ENCODE assay signal across 26 mouse cellular contexts in the genomic region with DNA sequence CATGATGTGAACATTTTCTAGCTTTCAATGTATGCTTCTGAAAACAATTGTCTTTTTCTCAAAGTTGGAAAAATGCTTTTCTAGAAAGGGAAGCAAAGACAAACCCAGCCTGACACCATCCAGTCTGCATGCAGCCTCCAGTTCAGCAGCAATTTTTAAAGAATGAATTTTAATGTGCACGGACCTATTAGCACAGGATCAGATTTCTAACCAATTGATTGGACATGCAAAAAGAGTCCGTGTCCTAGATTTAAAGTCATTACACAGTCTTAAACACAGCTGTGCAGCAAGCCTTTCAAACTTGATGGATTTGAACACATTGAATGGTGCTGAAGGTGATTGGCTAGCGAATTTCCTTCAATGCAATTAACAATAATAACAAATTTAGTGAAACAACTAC.
A peak's percentile ranks its signal among the peaks of the same experiment; 100 is the strongest.
DNase-seq lines count a peak whose midpoint lies in the region; ATAC-seq lines count a peak whose summit lies in the region.
"Had no signal": no experiment of that assay in that cellular context is flagged by ENCODE, and none has a peak within 500 bp of the region (broad histone marks: within the 10 kb centered on the region; RNA-seq: fewer than 3 reads in every experiment).

No protein-coding gene starts in this region.

- H3K4me1 ChIP-seq in embryonic facial prominence, embryonic 11.5 days (ENCODE audit: control insufficient read depth, insufficient read depth, low read length): no peaks in the 10 kb centered on the region
- H3K4me1 ChIP-seq in embryonic facial prominence, embryonic 10.5 days: no peaks in the 10 kb centered on the region
- H3K4me1 ChIP-seq in embryonic facial prominence, embryonic 14.5 days (ENCODE audit: control insufficient read depth, insufficient read depth, low read length): 0 out of 2 replicates have a peak, but pooled peaks cover 4% of the 10 kb centered on the region
- H3K4me1 ChIP-seq: embryonic facial prominence, embryonic 12.5 days; embryonic facial prominence, embryonic 15.5 days had no signal

- no peak overlapping the region for H3K9ac ChIP-seq in embryonic facial prominence, embryonic 11.5 days (replicated peaks; ENCODE audit: low read length)
- no peak overlapping the region for H3K9ac ChIP-seq in embryonic facial prominence, embryonic 14.5 days (ENCODE audit: low read depth, low read length)
- H3K9ac ChIP-seq: embryonic facial prominence, embryonic 12.5 days; embryonic facial prominence, embryonic 15.5 days; forebrain, embryonic 12.5 days had no signal

- peak; percentile 22 for DNase-seq in embryonic facial prominence, embryonic 11.5 days (ENCODE audit: low spot score)
- DNase-seq in embryonic facial prominence, embryonic 10.5 days (ENCODE audit: low spot score): no peak
- peak; percentile 34 for DNase-seq in embryonic facial prominence, embryonic 14.5 days (ENCODE audit: low spot score)
- peak; percentile 20 for DNase-seq in retina, postnatal 1 day
- no peak for DNase-seq in thymus, postnatal 36 days
- DNase-seq: adrenal gland, adult 8-10 months; adrenal gland, postnatal 14 days; adrenal gland, postnatal 36 days; B cell, adult 2 months; cerebellum, adult 11-12 months; cerebellum, adult 2 months; cerebellum, adult 9-10 months; cerebellum, postnatal 10 days; cerebellum, postnatal 25 days had no signal

- no peaks in the 10 kb centered on the region for H3K36me3 ChIP-seq in embryonic facial prominence, embryonic 11.5 days (replicated peaks; ENCODE audit: control insufficient read depth, insufficient read depth, low read depth, low read length)
- no peaks in the 10 kb centered on the region for H3K36me3 ChIP-seq in embryonic facial prominence, embryonic 10.5 days (replicated peaks)
- no peaks in the 10 kb centered on the region for H3K36me3 ChIP-seq in embryonic facial prominence, embryonic 14.5 days (ENCODE audit: control insufficient read depth, insufficient read depth, low read length)
- H3K36me3 ChIP-seq: embryonic facial prominence, embryonic 12.5 days; embryonic facial prominence, embryonic 15.5 days; forebrain, embryonic 10.5 days; forebrain, embryonic 12.5 days; G1E had no signal

- no peak overlapping the region for H3K27ac ChIP-seq in embryonic facial prominence, embryonic 11.5 days (replicated peaks; ENCODE audit: low read depth, low read length)
- no peak overlapping the region for H3K27ac ChIP-seq in embryonic facial prominence, embryonic 10.5 days (replicated peaks)
- H3K27ac ChIP-seq in embryonic facial prominence, embryonic 14.5 days (replicated peaks; ENCODE audit: low read depth, low read length): no peak overlapping the region
- H3K27ac ChIP-seq: embryonic facial prominence, embryonic 12.5 days; embryonic facial prominence, embryonic 15.5 days; forebrain, embryonic 10.5 days; forebrain, embryonic 12.5 days had no signal

- H3K4me3 ChIP-seq in embryonic facial prominence, embryonic 11.5 days (ENCODE audit: low read depth, low read length): no peak overlapping the region
- no peak overlapping the region for H3K4me3 ChIP-seq in embryonic facial prominence, embryonic 10.5 days
- H3K4me3 ChIP-seq in embryonic facial prominence, embryonic 14.5 days (ENCODE audit: low read depth, low read length): no peak overlapping the region
- H3K4me3 ChIP-seq: embryonic facial prominence, embryonic 12.5 days; embryonic facial prominence, embryonic 15.5 days; erythroblast, embryonic 14.5 days; forebrain, embryonic 10.5 days; forebrain, embryonic 12.5 days had no signal

- no peak overlapping the region for H3K4me2 ChIP-seq in embryonic facial prominence, embryonic 11.5 days (ENCODE audit: low read depth, low read length)
- no peak overlapping the region for H3K4me2 ChIP-seq in embryonic facial prominence, embryonic 14.5 days (ENCODE audit: low read depth, low read length)
- H3K4me2 ChIP-seq: embryonic facial prominence, embryonic 12.5 days; embryonic facial prominence, embryonic 15.5 days; forebrain, embryonic 12.5 days had no signal

- ATAC-seq in embryonic facial prominence, embryonic 11.5 days (replicated peaks; ENCODE audit: insufficient number of reproducible peaks, low FRiP score, low TSS enrichment, low read depth): no peak
- ATAC-seq in embryonic facial prominence, embryonic 14.5 days (ENCODE audit: low read depth): peak; percentile 53; the same call in 1 of the 2 replicates
- ATAC-seq: activated CD4-positive, CD25-positive, alpha-beta regulatory T cell, adult 4 months; CD4-positive, CD25-positive, alpha-beta regulatory T cell, adult 4 months; forebrain, embryonic 14.5 days; forebrain, embryonic 16.5 days; Patski had no signal

- no peaks in the 10 kb centered on the region for H3K9me3 ChIP-seq in embryonic facial prominence, embryonic 11.5 days (replicated peaks; ENCODE audit: control insufficient read depth, low read length)
- no peaks in the 10 kb centered on the region for H3K9me3 ChIP-seq in embryonic facial prominence, embryonic 10.5 days
- no peaks in the 10 kb centered on the region for H3K9me3 ChIP-seq in embryonic facial prominence, embryonic 14.5 days (ENCODE audit: control insufficient read depth, low read length)
- H3K9me3 ChIP-seq: embryonic facial prominence, embryonic 12.5 days; embryonic facial prominence, embryonic 15.5 days; forebrain, embryonic 10.5 days; forebrain, embryonic 12.5 days; G1E had no signal

- no peaks in the 10 kb centered on the region for H3K27me3 ChIP-seq in embryonic facial prominence, embryonic 11.5 days (ENCODE audit: control insufficient read depth, insufficient read depth, low read length)
- no peaks in the 10 kb centered on the region for H3K27me3 ChIP-seq in embryonic facial prominence, embryonic 10.5 days (replicated peaks; ENCODE audit: low read depth, poor library complexity, severe bottlenecking)
- no peaks in the 10 kb centered on the region for H3K27me3 ChIP-seq in embryonic facial prominence, embryonic 14.5 days (replicated peaks; ENCODE audit: control insufficient read depth, insufficient read depth, low read length)
- H3K27me3 ChIP-seq: CH12.LX; embryonic facial prominence, embryonic 12.5 days; embryonic facial prominence, embryonic 15.5 days; forebrain, embryonic 12.5 days; Patski had no signal

- WGBS in embryonic facial prominence, embryonic 11.5 days: 36% methylated on average over 3 of the region's 3 CpGs
- WGBS in embryonic facial prominence, embryonic 10.5 days: 60% methylated on average over 3 of the region's 3 CpGs
- 31% methylated on average over 3 of the region's 3 CpGs for WGBS in embryonic facial prominence, embryonic 14.5 days

Comparison
In these comparisons a context has a peak if more than half of its experiments do, and no peak if none do; other contexts are left out.
1. DNase-seq: peak in embryonic facial prominence, embryonic 11.5 days (single experiment), embryonic facial prominence, embryonic 14.5 days (single experiment) and retina, postnatal 1 day (single experiment); none in embryonic facial prominence, embryonic 10.5 days (single experiment) and thymus, postnatal 36 days (0 of 2).